Mouse (Mus musculus): ENCODE measurements around the gene Arl2bp. TPM values are rescaled to one million over a fixed set of nuclear protein-coding genes. Genes with fewer than 3 reads are reported as not detected.

Arl2bp gene
- polyA plus RNA-seq, 1 experiment from 2014 or later: 53.5 TPM

DNA sequence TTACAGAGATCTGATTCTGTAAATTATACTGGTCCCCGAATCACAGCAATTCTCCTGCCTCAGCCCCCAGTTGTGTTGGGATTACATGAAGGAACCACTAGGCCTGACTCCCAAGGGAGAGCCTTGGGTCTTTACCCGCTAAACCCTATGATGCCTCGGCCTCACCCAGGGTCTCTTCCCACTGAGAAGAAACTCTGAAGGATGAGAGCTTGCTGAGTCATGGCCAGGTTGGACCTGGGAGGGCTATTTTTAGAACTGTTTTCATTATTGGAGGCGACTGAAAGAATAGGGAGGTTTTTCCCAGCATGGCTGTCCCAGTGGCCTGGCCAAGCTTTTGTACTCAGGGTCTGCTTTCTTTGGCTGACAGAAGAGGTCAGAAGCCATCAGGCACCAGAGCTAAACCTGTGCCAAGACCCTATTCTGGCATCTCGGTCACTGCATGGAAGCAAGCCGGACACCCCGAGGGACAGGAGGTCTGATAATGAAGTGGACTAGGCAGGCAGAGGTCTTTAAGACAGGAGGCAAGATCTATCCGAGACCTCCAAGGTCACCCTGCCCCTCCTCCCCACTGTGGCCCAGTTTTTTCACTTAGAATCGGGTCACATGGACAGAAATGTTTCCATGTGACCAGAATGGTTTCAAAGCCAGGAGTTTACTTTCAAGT is 40.5 kb downstream of the Arl2bp start:
- no peak for DNase-seq (ENCODE audit: low spot score)
- H3K9ac ChIP-seq (ENCODE audit: low read length): no peak overlapping the region
- no peaks in the 10 kb centered on the region for H3K4me1 ChIP-seq (replicated peaks; ENCODE audit: control insufficient read depth, insufficient read depth, low read length)
- 71% methylated on average over 9 of the region's 9 CpGs for WGBS
- ATAC-seq (replicated peaks; ENCODE audit: low FRiP score, low TSS enrichment, low read depth): no peak
- H3K27ac ChIP-seq (ENCODE audit: low read depth): no peak overlapping the region
- no peaks in the 10 kb centered on the region for H3K27me3 ChIP-seq (replicated peaks; ENCODE audit: control insufficient read depth, insufficient read depth, low read length)
- no peaks in the 10 kb centered on the region for H3K9me3 ChIP-seq (ENCODE audit: control insufficient read depth, low read length)
- no peak overlapping the region for H3K4me2 ChIP-seq (ENCODE audit: low read length)
- no peak overlapping the region for H3K4me3 ChIP-seq (ENCODE audit: low read depth, low read length)
- no peaks in the 10 kb centered on the region for H3K36me3 ChIP-seq (ENCODE audit: control insufficient read depth, insufficient read depth, low read length)

- Histone ChIP-seq H3K9ac (ENCODE audit: low read length) (no peak overlapping the region), H3K27me3 (replicated peaks; ENCODE audit: control insufficient read depth, insufficient read depth, low read length) (no peaks in the 10 kb centered on the region), H3K4me3 (ENCODE audit: low read depth, low read length) (no peak overlapping the region), H3K27ac (ENCODE audit: low read depth) (no peak overlapping the region), H3K9me3 (ENCODE audit: control insufficient read depth, low read length) (no peaks in the 10 kb centered on the region), H3K36me3 (ENCODE audit: control insufficient read depth, insufficient read depth, low read length) (no peaks in the 10 kb centered on the region), H3K4me1 (replicated peaks; ENCODE audit: control insufficient read depth, insufficient read depth, low read length) (no peaks in the 10 kb centered on the region), H3K4me2 (ENCODE audit: low read length) (no peak overlapping the region)
- DNase-seq (ENCODE audit: low spot score) (no peak), ATAC-seq (replicated peaks; ENCODE audit: low FRiP score, low TSS enrichment, low read depth) (no peak)
- 60% methylated on average over 8 of the region's 8 CpGs for WGBS
Observed at GRCm38 (mm10) chr8:94710336-94710735, 43.9 kb downstream of the Arl2bp start.

- no peaks in the 10 kb centered on the region for H3K9me3 ChIP-seq (ENCODE audit: control insufficient read depth, low read length)
- no peaks in the 10 kb centered on the region for H3K36me3 ChIP-seq (ENCODE audit: control insufficient read depth, insufficient read depth, low read length)
- no peaks in the 10 kb centered on the region for H3K4me1 ChIP-seq (replicated peaks; ENCODE audit: control insufficient read depth, insufficient read depth, low read length)
- 0 out of 2 replicates have a peak overlapping the region, but pooled peaks have one; percentile 5 for H3K27ac ChIP-seq (ENCODE audit: low read depth)
- ATAC-seq (replicated peaks; ENCODE audit: low FRiP score, low TSS enrichment, low read depth) (no peak), DNase-seq (ENCODE audit: low spot score) (no peak)
- H3K4me3 ChIP-seq (ENCODE audit: low read depth, low read length): no peak overlapping the region
- H3K27me3 ChIP-seq (replicated peaks; ENCODE audit: control insufficient read depth, insufficient read depth, low read length): no peaks in the 10 kb centered on the region
- 52% methylated on average over 5 of the region's 5 CpGs for WGBS
- H3K9ac ChIP-seq (ENCODE audit: low read length): no peak overlapping the region
- no peak overlapping the region for H3K4me2 ChIP-seq (ENCODE audit: low read length)
Observed at GRCm38 (mm10) chr8:94711160-94711718, 44.8 kb downstream of the Arl2bp start.

- Histone ChIP-seq H3K4me2 (ENCODE audit: low read length) (no peak overlapping the region), H3K9ac (ENCODE audit: low read length) (no peak overlapping the region), H3K36me3 (ENCODE audit: control insufficient read depth, insufficient read depth, low read length) (no peaks in the 10 kb centered on the region), H3K27me3 (replicated peaks; ENCODE audit: control insufficient read depth, insufficient read depth, low read length) (no peaks in the 10 kb centered on the region), H3K9me3 (ENCODE audit: control insufficient read depth, low read length) (no peaks in the 10 kb centered on the region), H3K4me1 (replicated peaks; ENCODE audit: control insufficient read depth, insufficient read depth, low read length) (no peaks in the 10 kb centered on the region), H3K4me3 (ENCODE audit: low read depth, low read length) (no peak overlapping the region), H3K27ac (ENCODE audit: low read depth) (no peak overlapping the region)
- ATAC-seq (replicated peaks; ENCODE audit: low FRiP score, low TSS enrichment, low read depth) (no peak), DNase-seq (ENCODE audit: low spot score) (no peak)
- 56% methylated on average over 5 of the region's 5 CpGs for WGBS
Observed at GRCm38 (mm10) chr8:94714556-94714955, 48.2 kb downstream of the Arl2bp start.

- no peak for DNase-seq (ENCODE audit: low spot score)
- Histone ChIP-seq H3K9ac (ENCODE audit: low read length) (no peak overlapping the region), H3K27me3 (replicated peaks; ENCODE audit: control insufficient read depth, insufficient read depth, low read length) (no peaks in the 10 kb centered on the region), H3K27ac (ENCODE audit: low read depth) (no peak overlapping the region), H3K9me3 (ENCODE audit: control insufficient read depth, low read length) (no peaks in the 10 kb centered on the region), H3K4me1 (replicated peaks; ENCODE audit: control insufficient read depth, insufficient read depth, low read length) (no peaks in the 10 kb centered on the region), H3K4me3 (ENCODE audit: low read depth, low read length) (no peak overlapping the region), H3K4me2 (ENCODE audit: low read length) (no peak overlapping the region), H3K36me3 (ENCODE audit: control insufficient read depth, insufficient read depth, low read length) (no peaks in the 10 kb centered on the region)
- 84% methylated on average over 3 of the region's 3 CpGs for WGBS
- ATAC-seq (replicated peaks; ENCODE audit: low FRiP score, low TSS enrichment, low read depth): no peak
Observed at GRCm38 (mm10) chr8:94715871-94716270, 49.5 kb downstream of the Arl2bp start.

GRCm38 (mm10) chr8:94716841-94717240 is 50.4 kb downstream of the Arl2bp start:
- WGBS: 65% methylated on average over 1 of the region's 1 CpGs
- ATAC-seq (replicated peaks; ENCODE audit: low FRiP score, low TSS enrichment, low read depth) (no peak), DNase-seq (ENCODE audit: low spot score) (no peak)
- Histone ChIP-seq H3K4me1 (replicated peaks; ENCODE audit: control insufficient read depth, insufficient read depth, low read length) (no peaks in the 10 kb centered on the region), H3K27me3 (replicated peaks; ENCODE audit: control insufficient read depth, insufficient read depth, low read length) (no peaks in the 10 kb centered on the region), H3K9me3 (ENCODE audit: control insufficient read depth, low read length) (no peaks in the 10 kb centered on the region), H3K9ac (ENCODE audit: low read length) (no peak overlapping the region), H3K4me3 (ENCODE audit: low read depth, low read length) (no peak overlapping the region), H3K27ac (ENCODE audit: low read depth) (no peak overlapping the region), H3K36me3 (ENCODE audit: control insufficient read depth, insufficient read depth, low read length) (no peaks in the 10 kb centered on the region), H3K4me2 (ENCODE audit: low read length) (no peak overlapping the region)

Other genes with a start within 250 kb of the Arl2bp start
- 0.48 and 0.69 TPM in 2 replicates for gene Nlrc5, start 232.2 kb upstream of the Arl2bp start, polyA plus RNA-seq (2014; fragmentation: Nextera tagmentation; extraction: Ambion mirVana)
- 9.8 and 10.2 TPM in 2 replicates for gene Cpne2, start 133.6 kb upstream of the Arl2bp start, polyA plus RNA-seq (2014; fragmentation: Nextera tagmentation; extraction: Ambion mirVana)
- gene Rspry1, start 64.7 kb upstream of the Arl2bp start, polyA plus RNA-seq (2014; fragmentation: Nextera tagmentation; extraction: Ambion mirVana): 27.9 and 33.0 TPM in 2 replicates
- gene Fam192a, start 64.6 kb upstream of the Arl2bp start, polyA plus RNA-seq (2014; fragmentation: Nextera tagmentation; extraction: Ambion mirVana): 55.6 and 64.2 TPM in 2 replicates
- 41.0 and 45.1 TPM in 2 replicates for gene Pllp, start 29.7 kb downstream of the Arl2bp start, polyA plus RNA-seq (2014; fragmentation: Nextera tagmentation; extraction: Ambion mirVana)
- gene Ccl22, start 79.0 kb downstream of the Arl2bp start, polyA plus RNA-seq (2014; fragmentation: Nextera tagmentation; extraction: Ambion mirVana): not detected in 2 replicates
- gene Cx3cl1, start 105.4 kb downstream of the Arl2bp start, polyA plus RNA-seq (2014; fragmentation: Nextera tagmentation; extraction: Ambion mirVana): 7.2 and 10.8 TPM in 2 replicates
- not detected in 2 replicates for gene Ccl17, start 143.9 kb downstream of the Arl2bp start, polyA plus RNA-seq (2014; fragmentation: Nextera tagmentation; extraction: Ambion mirVana)
- gene Coq9, start 171.7 kb downstream of the Arl2bp start, polyA plus RNA-seq (2014; fragmentation: Nextera tagmentation; extraction: Ambion mirVana): 81.6 and 83.4 TPM in 2 replicates
- gene Ciapin1, start 171.8 kb downstream of the Arl2bp start, polyA plus RNA-seq (2014; fragmentation: Nextera tagmentation; extraction: Ambion mirVana): 94.9 and 102 TPM in 2 replicates
- gene Polr2c, start 190.8 kb downstream of the Arl2bp start, polyA plus RNA-seq (2014; fragmentation: Nextera tagmentation; extraction: Ambion mirVana): 160 and 171 TPM in 2 replicates
- gene Dok4, start 209.7 kb downstream of the Arl2bp start, polyA plus RNA-seq (2014; fragmentation: Nextera tagmentation; extraction: Ambion mirVana): 24.1 and 27.7 TPM in 2 replicates